Mouse (Mus musculus) cerebellum, adult 2 months (tissue): ENCODE measurements at regions not wholly inside any gene's neighbourhood (a gene's known extent, or its start where the extent isn't known, plus 50 kb on each side); places are given as distances from the start of the nearest gene placed in this dataset.

Experiments
- CTCF ChIP-seq: fragments of 200-500 bp; IDR thresholded peaks from 2 replicates; pipeline ENCODE4 v1.5.1; 2011; ENCODE audit warnings: low read depth, mild to moderate bottlenecking, control low read depth, low read length, moderate library complexity, borderline replicate concordance; ENCODE audit not compliant: insufficient read depth
- POLR2A ChIP-seq: fragments of 200-500 bp; IDR thresholded peaks from 2 replicates; pipeline ENCODE4 v1.6.1; 2011; ENCODE audit warnings: low read length, control low read depth, borderline replicate concordance; ENCODE audit not compliant: insufficient read depth

- TF ChIP-seq POLR2A (no peak), CTCF (no peak)
Measured at GRCm38 (mm10) chr9:33849623-33850022, 636.1 kb upstream of the Kirrel3 start.
